Mouse (Mus musculus): ENCODE measurements around the gene Gm34302.

DNA sequence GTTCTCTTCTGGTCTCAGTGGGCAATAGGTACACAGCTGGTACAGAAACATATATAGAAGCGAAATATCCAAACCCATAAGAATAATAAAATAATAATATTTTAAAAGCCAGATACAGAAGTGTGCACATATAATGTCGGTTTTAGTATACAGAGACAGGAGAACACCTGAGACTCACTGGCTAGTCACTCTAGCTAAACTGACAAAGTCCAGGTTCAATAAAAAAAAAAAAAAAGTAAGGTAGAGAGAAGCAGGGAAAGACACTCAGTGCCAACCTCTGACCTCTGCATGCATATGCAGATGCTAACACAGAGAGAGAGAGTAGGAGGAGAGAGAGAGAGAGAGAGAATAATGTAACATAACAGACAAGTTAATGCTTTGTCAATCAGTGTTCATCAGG is 25.8 kb upstream of the Gm34302 start:
- TF ChIP-seq CTCF (IDR thresholded peaks at IDR 0.05) (no peak), EP300 (IDR thresholded peaks at IDR 0.05) (no peak)

Data from lung, postnatal 0 days (tissue).